Mouse (Mus musculus) forebrain, embryonic 11.5 days (tissue): ENCODE measurements around the gene Astl. TPM values are rescaled to one million over a fixed set of nuclear protein-coding genes. Genes with fewer than 3 reads are reported as not detected.
A peak's percentile ranks its signal among the peaks of the same experiment; 100 is the strongest.

Source experiments
- ATAC-seq: fragments of 200-750 bp; cut with Nextera tagmentation; replicated peaks from 2 replicates; pipeline ENCODE4 v1.8.0; 2017; ENCODE audit warnings: moderate TSS enrichment; ENCODE audit not compliant: low FRiP score
- DNase-seq: peaks from one replicate; pipeline ENCODE4 v3.0.0-alpha.2; 2017; ENCODE audit warnings: low spot score
- H3K27ac ChIP-seq: fragments of 300-500 bp; sonication (generic); 2 replicates; pipeline ENCODE4 v1.5.1; 2014; ENCODE audit warnings: low read depth, low read length
- H3K27me3 ChIP-seq: fragments of 300-500 bp; sonication (generic); 2 replicates; pipeline ENCODE4 v1.6.1; 2014; ENCODE audit warnings: mild to moderate bottlenecking, low read length, mixed read lengths; ENCODE audit not compliant: control insufficient read depth, insufficient read depth
- H3K36me3 ChIP-seq: fragments of 300-500 bp; sonication (generic); 2 replicates; pipeline ENCODE4 v1.6.1; 2014; ENCODE audit warnings: mild to moderate bottlenecking, low read length, moderate library complexity, mixed read lengths; ENCODE audit not compliant: control insufficient read depth, insufficient read depth
- H3K4me1 ChIP-seq: fragments of 300-500 bp; sonication (generic); replicated peaks from 2 replicates; pipeline ENCODE4 v1.6.1; 2014; ENCODE audit warnings: low read length, mixed read lengths; ENCODE audit not compliant: control insufficient read depth, insufficient read depth
- H3K4me2 ChIP-seq: fragments of 300-500 bp; sonication (generic); 2 replicates; pipeline ENCODE4 v1.6.1; 2014; ENCODE audit warnings: low read depth, mild to moderate bottlenecking, low read length, moderate library complexity, mixed read lengths; ENCODE audit not compliant: severe bottlenecking
- H3K4me3 ChIP-seq: fragments of 300-500 bp; sonication (generic); 2 replicates; pipeline ENCODE4 v1.5.1; 2014; ENCODE audit warnings: low read depth, low read length
- H3K9ac ChIP-seq: fragments of 300-500 bp; sonication (generic); 2 replicates; pipeline ENCODE4 v1.6.1; 2014; ENCODE audit warnings: low read length
- H3K9me3 ChIP-seq: fragments of 300-500 bp; sonication (generic); 2 replicates; pipeline ENCODE4 v1.6.1; 2016; ENCODE audit warnings: low read length, mixed read lengths; ENCODE audit not compliant: control insufficient read depth
- WGBS: fragments of 180-500 bp; shearing (Covaris S2); extraction: QIAGEN DNeasy Blood & Tissue Kit; methylation state at CpG from one replicate; pipeline ENCODE4 v1.1.7; 2014; 5-methylcytosine and 5-hydroxymethylcytosine counted together
- polyA plus RNA-seq: library from polyadenylated mRNA; unstranded; fragments of >200 nt; fragmentation: Nextera tagmentation; extraction: Ambion mirVana; gene quantifications from 2 replicates; pipeline ENCODE4 v1.2.1, GENCODE M21; 2014

The Astl gene
- polyA plus RNA-seq, 1 experiment from 2014 or later, result not detected

DNA sequence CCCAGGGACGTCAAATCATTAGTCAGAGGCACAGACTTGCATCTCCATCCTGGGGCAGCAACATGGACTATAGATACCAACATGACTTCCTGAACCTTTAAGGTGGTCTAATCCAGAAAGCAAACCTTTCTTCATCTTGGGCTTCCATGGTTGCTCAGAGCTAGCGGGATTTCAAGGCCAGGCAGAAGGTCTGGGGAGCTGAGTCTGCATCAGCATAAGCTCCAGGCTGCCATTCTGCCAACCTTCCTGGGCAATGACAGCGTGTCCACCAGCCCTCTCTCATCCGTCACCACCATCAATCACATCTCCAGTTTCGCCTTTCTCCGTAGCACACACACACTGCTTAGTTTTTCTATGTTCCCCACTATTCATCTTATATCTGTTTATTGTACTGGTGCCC, 823 bp downstream of the Astl start:
- Histone ChIP-seq H3K4me3 (no peak overlapping the region), H3K4me1 (peaks cover 6% of the 10 kb centered on the region), H3K27me3 (peaks cover 27% of the 10 kb centered on the region), H3K4me2 (no peak overlapping the region), H3K36me3 (no peaks in the 10 kb centered on the region), H3K9me3 (no peaks in the 10 kb centered on the region), H3K9ac (no peak overlapping the region), H3K27ac (no peak overlapping the region)
- ATAC-seq (no peak), DNase-seq (no peak)
- 81% methylated on average over 6 of the region's 6 CpGs for WGBS

DNA sequence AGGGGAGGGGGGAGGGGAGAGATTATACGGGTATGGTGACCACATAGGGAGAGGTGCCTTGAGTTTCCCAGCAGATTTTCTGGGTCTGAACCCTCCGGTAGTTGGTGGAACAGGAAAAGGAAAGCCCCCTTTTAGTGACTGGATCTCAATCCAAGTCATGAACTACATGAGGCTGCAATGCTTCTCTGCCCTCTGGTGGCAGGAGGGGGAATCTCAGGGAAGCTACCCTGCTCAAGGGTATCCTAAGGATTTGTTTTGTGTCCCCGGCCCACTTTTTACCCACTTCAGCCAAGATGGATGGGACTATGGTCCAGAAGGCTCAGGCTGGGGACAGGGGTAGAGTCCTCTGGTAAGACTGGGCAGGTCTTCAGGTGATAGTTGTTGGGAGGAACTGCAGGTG, 2.7 kb downstream of the Astl start:
- H3K9me3 ChIP-seq, result no peaks in the 10 kb centered on the region
- no peak for ATAC-seq
- H3K4me3 ChIP-seq, result no peak overlapping the region
- H3K9ac ChIP-seq, result no peak overlapping the region
- H3K27ac ChIP-seq, result no peak overlapping the region
- H3K27me3 ChIP-seq, result peaks cover 16% of the 10 kb centered on the region
- peak; percentile 80 for DNase-seq
- H3K4me2 ChIP-seq, result no peak overlapping the region
- WGBS, result 16% methylated on average over 3 of the region's 3 CpGs
- no peaks in the 10 kb centered on the region for H3K36me3 ChIP-seq
- H3K4me1 ChIP-seq, result peaks cover 5% of the 10 kb centered on the region

DNA sequence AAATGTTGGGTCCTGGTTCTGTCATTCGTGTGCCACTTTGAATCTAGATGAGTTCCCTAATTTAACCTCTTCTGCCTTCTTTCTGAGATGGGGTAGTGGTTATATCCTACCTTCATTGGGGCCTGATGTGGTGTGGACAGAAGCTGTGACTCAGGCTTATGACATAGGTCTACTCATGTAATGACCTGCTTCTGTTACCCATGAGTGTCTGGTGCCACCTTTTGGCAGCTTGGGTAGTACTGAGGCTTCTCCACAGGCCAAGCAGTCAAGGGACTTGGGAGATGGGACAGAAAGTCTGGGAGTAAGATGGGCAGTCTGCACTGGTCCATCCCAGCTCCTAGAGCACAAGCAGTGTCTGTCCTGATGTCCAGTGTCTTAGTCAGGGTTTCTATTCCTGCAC, 7.9 kb downstream of the Astl start:
- DNase-seq, result no peak
- Histone ChIP-seq H3K4me3 (no peak overlapping the region), H3K36me3 (no peaks in the 10 kb centered on the region), H3K9me3 (no peaks in the 10 kb centered on the region), H3K27ac (no peak overlapping the region), H3K4me1 (no peaks in the 10 kb centered on the region), H3K27me3 (no peaks in the 10 kb centered on the region), H3K4me2 (no peak overlapping the region), H3K9ac (no peak overlapping the region)
- WGBS, result 78% methylated on average over 1 of the region's 1 CpGs
- ATAC-seq, result no peak

DNA sequence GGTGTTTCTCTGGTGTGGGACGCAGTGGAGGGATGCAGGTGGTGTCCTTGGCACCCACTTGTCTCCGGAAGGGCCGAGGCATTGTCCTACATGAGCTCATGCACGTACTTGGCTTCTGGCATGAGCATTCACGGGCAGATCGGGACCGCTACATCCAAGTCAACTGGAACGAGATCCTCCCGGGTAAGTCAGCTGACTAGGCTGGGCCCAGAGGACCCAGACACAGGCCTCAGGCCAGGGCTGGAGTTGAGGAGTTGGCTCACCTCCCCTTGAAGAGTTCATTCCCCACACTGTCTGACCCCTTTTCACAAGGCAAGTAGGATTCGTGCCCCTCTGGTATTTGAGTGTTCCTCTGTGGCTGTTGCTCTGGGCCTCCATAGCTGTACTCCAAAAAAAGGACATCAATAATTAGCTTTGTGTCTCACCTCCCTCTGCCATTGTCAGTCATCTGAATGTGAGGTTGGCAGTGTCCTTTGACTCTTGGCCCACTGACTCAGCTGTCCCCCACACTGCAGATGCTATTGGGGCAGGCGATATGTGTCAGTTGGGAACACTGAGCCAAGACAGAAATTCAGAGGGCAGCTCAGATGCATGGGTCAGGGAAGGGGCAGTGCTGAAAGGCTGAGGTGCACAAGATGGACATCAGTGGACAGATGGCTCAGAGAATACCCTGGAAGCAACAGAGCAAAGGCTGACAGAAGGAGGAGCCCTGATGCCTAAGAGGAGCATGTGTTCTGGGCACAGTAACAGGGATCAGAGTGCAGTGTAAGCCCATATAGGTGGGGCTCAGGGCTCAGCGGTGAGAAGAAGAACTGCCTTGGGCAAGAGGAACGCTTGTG, 8.9 kb downstream of the Astl start:
- H3K9ac ChIP-seq, result no peak overlapping the region
- ATAC-seq, result no peak
- WGBS, result 82% methylated on average over 13 of the region's 13 CpGs

DNA sequence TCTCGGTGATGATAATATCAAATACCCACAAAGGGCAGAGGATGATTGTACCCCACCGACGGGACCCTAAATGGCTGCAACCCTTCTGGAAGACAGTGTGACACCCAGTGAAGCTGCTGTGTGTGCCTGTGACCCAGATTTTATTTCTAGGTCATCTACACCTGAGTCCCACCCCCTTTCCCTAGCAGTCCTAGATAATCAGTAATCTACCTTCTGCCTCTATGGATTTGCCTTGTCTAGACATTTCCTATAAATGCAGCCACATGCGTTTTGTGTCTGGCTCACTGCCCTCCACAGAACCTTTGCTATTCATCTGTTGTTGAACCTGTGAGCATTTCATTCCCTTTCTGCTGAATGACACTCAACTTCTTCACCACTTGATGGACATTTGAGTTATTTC, 15.4 kb downstream of the Astl start:
- DNase-seq, result no peak
- no peaks in the 10 kb centered on the region for H3K4me1 ChIP-seq
- H3K36me3 ChIP-seq, result no peaks in the 10 kb centered on the region
- no peak overlapping the region for H3K4me3 ChIP-seq
- no peak overlapping the region for H3K27ac ChIP-seq
- 88% methylated on average over 4 of the region's 4 CpGs for WGBS
- ATAC-seq, result no peak
- H3K27me3 ChIP-seq, result no peaks in the 10 kb centered on the region
- H3K9ac ChIP-seq, result no peak overlapping the region
- H3K9me3 ChIP-seq, result no peaks in the 10 kb centered on the region
- no peak overlapping the region for H3K4me2 ChIP-seq

More for the DNA sequence above, 8.9 kb downstream of the Astl start:
- Histone ChIP-seq H3K9me3 (no peaks in the 10 kb centered on the region), H3K27me3 (no peaks in the 10 kb centered on the region), H3K4me2 (no peak overlapping the region), H3K36me3 (no peaks in the 10 kb centered on the region), H3K4me1 (no peaks in the 10 kb centered on the region), H3K27ac (no peak overlapping the region), H3K4me3 (no peak overlapping the region)
- no peak for DNase-seq

DNA sequence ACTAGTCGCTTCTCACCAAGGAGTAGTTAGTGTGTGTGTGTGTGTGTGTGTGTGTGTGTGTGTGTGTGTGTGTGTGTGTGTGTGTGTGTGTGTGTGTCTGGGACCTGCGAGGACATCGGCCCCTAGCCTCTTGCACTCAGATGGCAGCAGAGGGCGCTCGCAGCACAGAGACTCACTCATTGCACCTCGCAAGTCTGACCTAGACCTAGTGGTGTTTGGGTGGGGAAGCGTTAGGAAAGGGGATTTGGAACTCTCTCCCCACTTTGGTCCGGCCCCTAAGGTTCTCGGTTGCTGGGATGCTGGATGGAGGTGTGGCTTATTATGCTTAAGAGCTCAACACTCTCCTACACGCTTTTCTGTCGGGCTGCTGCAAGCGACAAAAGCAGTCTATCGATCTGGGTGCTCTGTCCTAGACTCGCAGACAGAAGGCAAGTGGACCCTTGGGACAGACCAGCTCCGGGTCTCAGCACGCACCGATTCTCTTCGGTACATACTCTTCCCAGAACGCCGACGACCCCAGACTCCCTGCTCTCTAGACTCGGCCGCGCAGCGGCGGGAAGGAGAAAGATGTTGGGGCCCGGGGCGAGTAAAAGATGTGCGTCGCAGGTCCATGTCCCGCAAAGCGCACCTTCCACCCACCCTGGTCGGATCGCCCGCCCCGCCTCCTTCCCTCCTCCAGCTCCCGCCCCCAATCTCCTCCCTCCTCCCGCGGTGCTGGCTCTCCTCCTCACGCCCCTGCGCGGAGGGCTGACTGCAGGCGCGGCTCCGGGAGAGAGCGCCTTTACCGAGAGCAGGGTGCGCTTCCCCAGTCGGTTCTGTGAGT, 24.2 kb downstream of the Astl start, which contains the start of gene Adra2b:
TSS of gene Adra2b (plus strand) at position 750 of the 823 bp plus-strand sequence.
- H3K9me3 ChIP-seq, result no peaks in the 10 kb centered on the region
- peak; percentile 91 for DNase-seq
- H3K4me1 ChIP-seq, result peaks cover 4% of the 10 kb centered on the region
- under 1% methylated on average over 46 of the region's 49 CpGs for WGBS
- 0 out of 2 replicates have a peak within 1 kb of the TSS, but pooled peaks have one; percentile 23 for H3K9ac ChIP-seq
- ATAC-seq, result peak; percentile 69
- peak within 1 kb of the TSS; percentile 37 for H3K4me3 ChIP-seq
- peaks cover 43% of the 10 kb centered on the region for H3K27me3 ChIP-seq
- no peaks in the 10 kb centered on the region for H3K36me3 ChIP-seq
- no peak within 1 kb of the TSS for H3K27ac ChIP-seq
- H3K4me2 ChIP-seq, result peak within 1 kb of the TSS; percentile 65

DNA sequence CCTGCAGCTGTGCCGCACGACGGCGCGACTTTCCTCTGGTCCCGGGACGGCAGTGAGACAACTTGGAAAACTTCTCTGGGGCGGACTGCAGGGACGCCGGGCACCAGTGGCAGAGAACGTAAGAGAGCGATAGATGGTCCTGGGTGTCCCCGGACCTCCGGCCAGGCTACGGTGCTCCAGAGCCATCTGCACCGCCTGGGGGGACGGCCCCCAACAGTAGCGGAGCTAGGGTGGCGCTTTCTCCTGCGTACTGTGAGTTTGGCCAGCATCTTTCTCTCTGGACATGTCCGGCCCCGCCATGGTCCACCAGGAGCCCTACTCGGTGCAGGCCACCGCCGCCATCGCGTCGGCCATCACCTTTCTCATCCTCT, 24.8 kb downstream of the Astl start:
- Histone ChIP-seq H3K9me3 (no peaks in the 10 kb centered on the region), H3K4me1 (peaks cover 4% of the 10 kb centered on the region), H3K36me3 (no peaks in the 10 kb centered on the region), H3K27ac (no peak overlapping the region), H3K4me2 (peak overlapping the region; percentile 65), H3K9ac (0 out of 2 replicates have a peak overlapping the region, but pooled peaks have one; percentile 23), H3K4me3 (peak overlapping the region; percentile 37), H3K27me3 (peaks cover 43% of the 10 kb centered on the region)
- ATAC-seq (0 out of 2 replicates have a peak, but pooled peaks have one; percentile 7), DNase-seq (no peak)
- WGBS, result 2% methylated on average over 28 of the region's 28 CpGs

DNA sequence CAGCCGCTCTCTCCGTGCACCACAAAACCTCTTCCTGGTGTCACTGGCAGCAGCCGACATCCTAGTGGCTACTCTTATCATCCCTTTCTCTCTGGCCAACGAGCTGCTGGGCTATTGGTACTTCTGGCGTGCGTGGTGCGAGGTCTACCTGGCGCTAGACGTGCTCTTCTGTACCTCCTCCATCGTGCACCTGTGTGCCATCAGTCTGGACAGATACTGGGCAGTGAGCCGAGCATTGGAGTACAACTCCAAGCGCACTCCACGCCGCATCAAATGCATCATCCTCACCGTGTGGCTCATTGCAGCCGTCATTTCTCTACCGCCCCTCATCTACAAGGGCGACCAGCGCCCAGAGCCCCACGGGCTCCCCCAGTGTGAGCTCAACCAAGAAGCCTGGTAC, 25.3 kb downstream of the Astl start:
- H3K9ac ChIP-seq, result no peak overlapping the region
- H3K9me3 ChIP-seq, result no peaks in the 10 kb centered on the region
- no peaks in the 10 kb centered on the region for H3K36me3 ChIP-seq
- H3K27ac ChIP-seq, result no peak overlapping the region
- WGBS, result 7% methylated on average over 20 of the region's 20 CpGs
- peaks cover 43% of the 10 kb centered on the region for H3K27me3 ChIP-seq
- peak overlapping the region; percentile 37 for H3K4me3 ChIP-seq
- H3K4me2 ChIP-seq, result peak overlapping the region; percentile 65; the same call in 1 of the 2 replicates
- ATAC-seq (no peak), DNase-seq (no peak)
- H3K4me1 ChIP-seq, result peaks cover 4% of the 10 kb centered on the region
